Mouse (Mus musculus) kidney, adult 2 months (tissue): ENCODE results near the gene Gm8212.
"Not testable (repeated sequence)": the region's sequence is repeated elsewhere in the genome, so short reads cannot be mapped to it uniquely, and the experiment has no call there.

Source experiments
- CTCF ChIP-seq: fragments of 200-500 bp; conservative IDR thresholded peaks from 2 replicates; pipeline ENCODE4 v1.5.1; 2011; ENCODE audit warnings: low read depth, mild to moderate bottlenecking, control low read depth, low read length, moderate library complexity, mixed read lengths; ENCODE audit not compliant: insufficient read depth, insufficient read length
- POLR2A ChIP-seq: fragments of 200-500 bp; IDR thresholded peaks from one replicate; pipeline ENCODE4 v1.6.1; 2011; ENCODE audit warnings: low read depth, low read length, control low read depth

DNA sequence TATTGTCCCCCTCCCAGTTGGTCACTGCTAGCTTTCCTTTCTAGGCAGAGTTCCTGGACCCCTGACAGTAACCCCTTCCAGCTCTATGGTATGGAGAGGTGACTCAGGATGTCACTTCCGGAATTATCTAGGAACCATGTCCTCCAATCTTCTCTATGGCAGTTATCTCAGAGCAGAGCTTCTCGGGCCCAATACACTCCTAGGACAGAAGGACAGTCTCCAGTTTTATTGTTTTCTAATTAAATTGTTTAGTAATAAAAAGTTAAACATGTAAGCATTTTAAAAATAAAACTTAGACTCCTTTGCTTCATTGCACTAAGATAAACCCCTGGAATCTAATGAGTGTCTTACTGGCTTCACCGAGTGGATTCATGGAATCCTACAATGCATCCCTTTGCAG, 15.7 kb downstream of the Gm8212 start, which contains the start of gene 4930503E14Rik:
- TF ChIP-seq POLR2A, CTCF: not testable (repeated sequence)
